9 mouse cellular contexts compared by ENCODE assay signal in the genomic region with DNA sequence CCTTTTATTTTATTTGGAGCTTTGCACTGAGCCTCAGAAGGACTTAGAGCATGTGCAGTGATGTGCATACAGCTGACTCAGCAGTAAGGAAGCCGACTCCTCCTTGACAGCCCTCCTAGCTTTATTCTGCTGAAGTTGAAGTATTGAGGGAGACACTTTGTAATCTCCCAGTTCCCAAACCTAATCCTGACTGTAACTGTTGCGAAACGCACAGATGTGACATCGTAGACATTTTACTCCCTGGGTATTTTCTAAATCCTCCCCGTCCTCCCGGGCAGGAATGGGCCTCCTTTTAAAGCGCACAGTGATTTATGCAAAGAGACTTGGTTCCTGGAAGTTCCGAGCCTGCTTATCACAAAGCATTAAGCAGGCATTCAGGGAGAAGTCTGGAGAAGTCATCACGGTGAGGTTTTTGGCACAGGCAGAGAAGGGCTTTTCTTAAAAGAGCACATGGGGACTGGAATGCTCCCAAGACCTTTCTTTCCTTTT.
A peak's percentile ranks its signal among the peaks of the same experiment; 100 is the strongest.
DNase-seq lines count a peak whose midpoint lies in the region; ATAC-seq and TF ChIP-seq lines count a peak whose summit lies in the region.
"Had no signal": no experiment of that assay in that cellular context is flagged by ENCODE, and none has a peak within 500 bp of the region (broad histone marks: within the 10 kb centered on the region; RNA-seq: fewer than 3 reads in every experiment).

No protein-coding gene starts in this region.

- H3K9ac ChIP-seq in limb, embryonic 12.5 days (replicated peaks): no peak overlapping the region
- H3K9ac ChIP-seq in embryonic facial prominence, embryonic 12.5 days: no peak overlapping the region
- H3K9ac ChIP-seq in heart, embryonic 11.5 days (ENCODE audit: low read depth, low read length): no peak overlapping the region

- no peaks in the 10 kb centered on the region for H3K79me2 ChIP-seq in myocyte (ENCODE audit: control insufficient read depth, insufficient read depth)

- H3K4me3 ChIP-seq in limb, embryonic 12.5 days (replicated peaks): no peak overlapping the region
- no peak overlapping the region for H3K4me3 ChIP-seq in limb, embryonic 10.5 days
- no peak overlapping the region for H3K4me3 ChIP-seq in embryonic facial prominence, embryonic 12.5 days
- no peak overlapping the region for H3K4me3 ChIP-seq in heart, embryonic 11.5 days (ENCODE audit: low read depth, low read length)
- no peak overlapping the region for H3K4me3 ChIP-seq in myocyte

- H3ac ChIP-seq in myocyte (ENCODE audit: control insufficient read depth, insufficient read length): no peak overlapping the region

- no peaks in the 10 kb centered on the region; the same call in 1 of the 2 replicates for H3K27me3 ChIP-seq in limb, embryonic 12.5 days
- H3K27me3 ChIP-seq in limb, embryonic 10.5 days (ENCODE audit: low read depth, poor library complexity, severe bottlenecking): no peaks in the 10 kb centered on the region; the same call in 1 of the 2 replicates
- no peaks in the 10 kb centered on the region for H3K27me3 ChIP-seq in embryonic facial prominence, embryonic 12.5 days
- H3K27me3 ChIP-seq in heart, embryonic 11.5 days (ENCODE audit: control insufficient read depth, insufficient read depth, low read length): no peaks in the 10 kb centered on the region
- H3K27me3 ChIP-seq in myocyte (ENCODE audit: control insufficient read depth, insufficient read depth, insufficient read length): no peaks in the 10 kb centered on the region

- H3K4me1 ChIP-seq in limb, embryonic 12.5 days (replicated peaks): peaks cover 19% of the 10 kb centered on the region
- peaks cover 14% of the 10 kb centered on the region for H3K4me1 ChIP-seq in limb, embryonic 10.5 days
- H3K4me1 ChIP-seq in embryonic facial prominence, embryonic 12.5 days: peaks cover 18% of the 10 kb centered on the region; the same call in 1 of the 2 replicates
- peaks cover 5% of the 10 kb centered on the region for H3K4me1 ChIP-seq in heart, embryonic 11.5 days (ENCODE audit: control insufficient read depth, insufficient read depth, low read length)

- H3K36me3 ChIP-seq in limb, embryonic 12.5 days: 0 out of 2 replicates have a peak, but pooled peaks cover 5% of the 10 kb centered on the region
- peaks cover 7% of the 10 kb centered on the region; the same call in 1 of the 2 replicates for H3K36me3 ChIP-seq in limb, embryonic 10.5 days
- H3K36me3 ChIP-seq in embryonic facial prominence, embryonic 12.5 days: no peaks in the 10 kb centered on the region
- H3K36me3 ChIP-seq in heart, embryonic 11.5 days (ENCODE audit: control insufficient read depth, insufficient read depth, low read length): no peaks in the 10 kb centered on the region
- no peaks in the 10 kb centered on the region for H3K36me3 ChIP-seq in myocyte (ENCODE audit: control insufficient read depth, insufficient read depth)

- no peak for DNase-seq in limb, embryonic 10.5 days (ENCODE audit: low spot score)
- DNase-seq in spleen, postnatal 4 days (ENCODE audit: low spot score in 2 of 2): no peak
- no peak for DNase-seq in left cerebral cortex, adult 11 months (ENCODE audit: low spot score)

- H3K27ac ChIP-seq in limb, embryonic 12.5 days: no peak overlapping the region; the same call in 1 of the 2 replicates
- H3K27ac ChIP-seq in limb, embryonic 10.5 days: no peak overlapping the region
- H3K27ac ChIP-seq in embryonic facial prominence, embryonic 12.5 days: no peak overlapping the region
- H3K27ac ChIP-seq in heart, embryonic 11.5 days (ENCODE audit: low read depth, low read length): no peak overlapping the region

- WGBS in limb, embryonic 12.5 days: 26% methylated on average over 9 of the region's 9 CpGs
- WGBS in limb, embryonic 10.5 days: 43% methylated on average over 9 of the region's 9 CpGs
- WGBS in embryonic facial prominence, embryonic 12.5 days: 44% methylated on average over 9 of the region's 9 CpGs
- WGBS in heart, embryonic 11.5 days (ENCODE audit: insufficient replicate concordance): 26% methylated on average over 9 of the region's 9 CpGs

- no peak for TF ChIP-seq POLR2A in myocyte (IDR thresholded peaks at IDR 0.05; ENCODE audit: insufficient read length, low read depth)

- peak; percentile 48; the same call in 1 of the 2 replicates for ATAC-seq in limb, embryonic 12.5 days (ENCODE audit: insufficient number of reproducible peaks, insufficient read depth, low FRiP score, low TSS enrichment, low read depth)
- peak; percentile 55; the same call in 1 of the 2 replicates for ATAC-seq in embryonic facial prominence, embryonic 12.5 days (ENCODE audit: insufficient number of reproducible peaks, insufficient read depth, low FRiP score, low TSS enrichment)
- ATAC-seq in heart, embryonic 11.5 days (replicated peaks; ENCODE audit: insufficient number of reproducible peaks, low FRiP score, low TSS enrichment): no peak
- ATAC-seq: forebrain, embryonic 16.5 days; lung, postnatal 0 days had no signal

- H3K4me2 ChIP-seq in limb, embryonic 12.5 days: peak overlapping the region; percentile 13
- H3K4me2 ChIP-seq in embryonic facial prominence, embryonic 12.5 days (replicated peaks): no peak overlapping the region
- H3K4me2 ChIP-seq in heart, embryonic 11.5 days: peak overlapping the region; percentile 32; the same call in 1 of the 2 replicates
- H3K4me2 ChIP-seq in myocyte (ENCODE audit: low read depth): no peak overlapping the region

- no peaks in the 10 kb centered on the region for H3K9me3 ChIP-seq in limb, embryonic 12.5 days
- H3K9me3 ChIP-seq in limb, embryonic 10.5 days (replicated peaks): no peaks in the 10 kb centered on the region
- no peaks in the 10 kb centered on the region for H3K9me3 ChIP-seq in embryonic facial prominence, embryonic 12.5 days
- no peaks in the 10 kb centered on the region for H3K9me3 ChIP-seq in heart, embryonic 11.5 days (replicated peaks; ENCODE audit: control insufficient read depth, low read length)

TF ChIP-seq in myocyte, 11 proteins besides CTCF, POLR2A, EP300 and RAD21:
- TF ChIP-seq MYOG (IDR thresholded peaks at IDR 0.05; ENCODE audit: control insufficient read depth in 1 of 3, insufficient read depth in 1 of 3, insufficient read length in 2 of 3, low read depth in 2 of 3) (no peak), CEBPB (IDR thresholded peaks at IDR 0.05; ENCODE audit: insufficient read depth, poor library complexity, severe bottlenecking) (0 out of 2 replicates have a peak, but pooled peaks have one; percentile 27), SRF (IDR thresholded peaks at IDR 0.05; ENCODE audit: control insufficient read depth, insufficient read length, low read depth) (no peak), REST (IDR thresholded peaks at IDR 0.05; ENCODE audit: insufficient read depth, insufficient read length) (no peak), MAX (IDR thresholded peaks at IDR 0.05; ENCODE audit: low read depth) (no peak)

Comparison
In these comparisons a context has a peak if more than half of its experiments do, and no peak if none do; other contexts are left out.
1. H3K4me2 ChIP-seq: peak in limb, embryonic 12.5 days (single experiment) and heart, embryonic 11.5 days (single experiment); none in embryonic facial prominence, embryonic 12.5 days (single experiment) and myocyte (single experiment).